Mouse (Mus musculus): ENCODE results near the gene Psmb6.

Gene Psmb6

GRCm38 (mm10) chr11:70573872-70574271 is 48.7 kb downstream of the Psmb6 start:
- no peak for DNase-seq

DNA sequence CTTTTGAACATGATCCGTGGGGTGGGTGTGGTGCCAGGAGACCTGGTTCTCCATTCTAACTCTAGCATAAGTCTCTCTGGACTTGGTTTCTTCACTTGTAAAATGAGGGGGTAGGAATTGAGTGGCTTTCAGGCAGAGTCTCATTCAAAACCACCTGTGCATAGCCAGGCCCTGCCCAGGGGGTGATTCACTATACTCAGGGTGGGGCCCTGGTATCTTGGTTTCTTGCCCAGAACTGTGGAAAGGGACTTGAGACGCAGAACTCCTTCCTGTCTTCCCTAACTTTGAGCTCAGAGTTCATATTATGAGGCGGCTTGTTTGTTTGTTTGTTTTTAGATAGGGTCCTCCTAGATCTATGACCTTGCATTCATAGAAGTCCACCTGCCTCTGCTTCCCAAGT is 52.0 kb downstream of the Psmb6 start:
- DNase-seq: no peak
